Mouse (Mus musculus) retina, postnatal 7 days (tissue): ENCODE results near the gene Alk.
"Not testable (repeated sequence)": the region's sequence is repeated elsewhere in the genome, so short reads cannot be mapped to it uniquely, and the experiment has no call there.

ENCODE experiments used
- DNase-seq: peaks from one replicate; pipeline ENCODE4 v3.0.0-alpha.2; 2012; ENCODE audit warnings: low read depth, low spot score

Alk gene

GRCm38 (mm10) chr17:72527481-72527880 is 76.9 kb downstream of the Alk start:
- DNase-seq: no peak

GRCm38 (mm10) chr17:72526356-72526755 is 78.1 kb downstream of the Alk start:
- no peak for DNase-seq

GRCm38 (mm10) chr17:72524839-72525238 is 79.6 kb downstream of the Alk start:
- DNase-seq: no peak

DNA sequence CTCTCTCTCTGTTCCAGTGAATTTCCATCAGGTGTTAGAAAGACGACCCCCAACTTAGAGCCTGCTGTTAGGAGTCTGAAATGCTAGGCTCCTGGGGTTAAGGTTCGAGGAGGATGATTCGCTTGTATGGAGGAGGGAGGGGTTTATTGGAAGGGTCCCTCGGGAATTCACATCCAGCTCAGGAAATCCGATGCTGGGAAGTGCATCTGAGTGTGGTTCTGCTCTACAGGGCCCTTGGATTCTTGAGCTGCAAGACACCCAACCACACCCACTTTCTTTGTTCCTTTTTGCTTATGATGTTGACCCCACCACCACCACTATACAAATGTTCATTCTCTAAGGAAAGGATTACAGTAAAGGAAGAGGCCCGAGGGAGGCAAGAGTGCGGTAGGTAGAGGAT is 81.4 kb downstream of the Alk start:
- DNase-seq: no peak

- peak; percentile 27 for DNase-seq
Measured at GRCm38 (mm10) chr17:72522381-72522780, 82.0 kb downstream of the Alk start.

GRCm38 (mm10) chr17:72521353-72521752 is 83.1 kb downstream of the Alk start:
- no peak for DNase-seq

DNA sequence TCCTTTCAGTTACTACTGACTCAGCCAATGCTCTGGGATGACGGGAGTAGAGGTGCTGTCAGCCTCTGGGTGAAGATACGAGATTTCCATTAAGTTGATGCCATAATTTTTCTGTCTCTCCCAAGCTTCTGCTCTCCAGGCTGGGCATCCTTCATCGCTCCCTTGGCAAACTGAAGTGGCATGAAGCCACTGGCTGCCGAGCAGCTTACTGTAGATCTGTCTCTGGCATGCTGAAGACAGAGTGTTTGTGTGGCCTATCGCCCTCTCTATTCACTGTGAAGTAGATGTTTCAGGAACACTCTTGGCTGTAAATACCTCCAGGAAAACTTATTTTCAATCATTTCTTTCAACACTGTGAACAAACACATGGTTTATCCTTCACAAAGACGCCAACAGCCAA is 93.7 kb downstream of the Alk start:
- DNase-seq: no peak

- DNase-seq: no peak
Measured at GRCm38 (mm10) chr17:72508678-72509394, 95.6 kb downstream of the Alk start.

GRCm38 (mm10) chr17:72505213-72505612 is 99.2 kb downstream of the Alk start:
- no peak for DNase-seq

DNA sequence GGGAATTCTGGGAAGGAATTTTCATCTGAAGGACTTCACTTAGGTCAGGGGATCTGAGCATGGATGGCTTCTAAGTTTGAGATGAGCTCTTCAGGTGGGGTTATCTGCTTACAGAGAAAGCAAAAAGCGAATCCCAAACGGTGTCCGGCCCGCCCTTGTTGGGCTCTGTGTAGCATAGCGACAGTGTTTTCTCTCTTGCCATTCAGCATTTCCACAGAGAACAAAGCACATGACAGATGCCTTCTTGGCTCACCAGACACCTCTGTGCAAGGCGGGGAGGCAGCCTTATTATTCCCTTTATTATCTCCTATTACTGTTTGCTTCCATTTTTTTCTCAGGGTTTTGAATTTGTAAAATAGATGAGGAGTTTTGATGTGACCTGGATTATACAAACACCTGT is 99.8 kb downstream of the Alk start:
- no peak for DNase-seq

DNA sequence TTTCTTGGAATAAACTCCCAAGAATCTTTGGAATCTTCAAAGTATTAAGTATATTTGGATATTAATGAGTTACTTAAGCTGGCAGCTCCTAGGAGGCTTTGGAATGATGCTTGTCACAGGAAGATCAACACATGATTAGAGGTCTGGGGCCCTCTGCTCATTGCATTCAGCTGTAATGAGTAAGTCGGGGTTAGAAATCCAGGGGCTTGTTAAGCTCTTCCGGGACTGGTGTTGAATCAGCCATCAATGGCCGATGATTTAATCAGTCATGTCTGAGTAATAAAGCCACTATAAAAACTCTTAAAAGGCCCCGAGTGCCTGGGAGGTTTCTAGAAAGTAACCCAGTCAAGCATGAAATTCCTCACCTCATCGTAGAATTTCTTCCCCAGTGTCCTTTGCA is 109.0 kb downstream of the Alk start:
- DNase-seq: no peak

GRCm38 (mm10) chr17:72485623-72486022 is 118.8 kb downstream of the Alk start:
- DNase-seq: no peak

- not testable (repeated sequence) for DNase-seq
Measured at GRCm38 (mm10) chr17:72479260-72479659, 125.2 kb downstream of the Alk start.

GRCm38 (mm10) chr17:72477889-72478405 is 126.5 kb downstream of the Alk start:
- DNase-seq: no peak

DNA sequence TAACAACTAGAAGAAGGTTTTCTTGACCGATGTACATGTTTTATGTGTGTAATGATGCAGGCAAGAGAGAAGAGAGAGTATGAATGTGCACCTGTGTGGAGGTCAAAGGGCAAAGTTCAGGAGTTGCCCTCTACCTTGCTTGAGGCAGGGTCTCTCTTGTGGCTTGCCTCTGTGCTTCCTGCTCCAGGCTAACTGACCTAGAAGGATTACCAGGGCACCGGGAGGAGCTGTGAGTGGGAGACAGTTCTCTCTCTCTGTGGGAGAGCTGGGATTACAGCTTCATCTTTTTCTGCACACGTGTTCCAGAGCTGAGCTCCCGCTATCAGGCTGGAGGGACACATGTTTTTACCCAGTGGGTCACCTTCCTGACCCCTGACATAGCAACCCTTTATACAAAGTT is 127.5 kb downstream of the Alk start:
- no peak for DNase-seq

DNA sequence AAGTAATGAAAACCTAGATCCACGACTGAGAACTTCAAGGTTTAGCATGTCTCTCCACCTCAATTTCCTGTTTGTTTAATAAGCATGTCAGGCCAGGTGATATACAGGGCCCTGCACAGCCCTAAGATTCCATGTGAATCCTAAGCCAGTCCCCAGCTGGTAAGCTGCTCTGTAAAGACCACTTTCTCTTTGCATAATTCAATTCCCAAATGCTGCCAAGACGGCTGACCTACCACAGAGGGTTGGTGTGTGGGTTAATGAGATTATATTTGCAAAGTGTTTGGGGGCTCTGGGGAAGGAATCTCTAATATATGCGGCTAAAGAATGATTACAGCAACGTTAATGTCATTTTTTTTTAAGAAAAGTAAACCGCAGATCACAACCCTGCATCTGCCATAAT is 130.3 kb downstream of the Alk start:
- no peak for DNase-seq

DNA sequence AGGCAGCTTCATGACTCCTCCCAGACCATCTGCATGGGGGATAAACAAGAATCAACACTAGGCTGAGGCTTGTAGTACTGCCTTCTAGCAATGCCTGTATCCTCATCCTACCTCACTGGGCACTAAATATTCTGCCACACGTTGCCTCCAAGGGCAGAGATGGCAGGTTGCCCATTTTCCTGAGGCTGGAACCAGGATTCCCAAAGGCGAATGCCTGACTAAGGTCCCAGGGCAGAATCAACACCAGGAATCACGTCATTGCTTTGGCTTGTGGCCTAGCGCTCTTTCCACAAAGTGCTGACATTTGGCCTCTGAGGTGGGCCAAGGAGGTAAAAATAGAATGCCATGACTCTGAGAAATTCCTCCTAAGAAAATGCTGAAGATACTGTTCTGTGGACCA is 155.9 kb downstream of the Alk start:
- no peak for DNase-seq

DNA sequence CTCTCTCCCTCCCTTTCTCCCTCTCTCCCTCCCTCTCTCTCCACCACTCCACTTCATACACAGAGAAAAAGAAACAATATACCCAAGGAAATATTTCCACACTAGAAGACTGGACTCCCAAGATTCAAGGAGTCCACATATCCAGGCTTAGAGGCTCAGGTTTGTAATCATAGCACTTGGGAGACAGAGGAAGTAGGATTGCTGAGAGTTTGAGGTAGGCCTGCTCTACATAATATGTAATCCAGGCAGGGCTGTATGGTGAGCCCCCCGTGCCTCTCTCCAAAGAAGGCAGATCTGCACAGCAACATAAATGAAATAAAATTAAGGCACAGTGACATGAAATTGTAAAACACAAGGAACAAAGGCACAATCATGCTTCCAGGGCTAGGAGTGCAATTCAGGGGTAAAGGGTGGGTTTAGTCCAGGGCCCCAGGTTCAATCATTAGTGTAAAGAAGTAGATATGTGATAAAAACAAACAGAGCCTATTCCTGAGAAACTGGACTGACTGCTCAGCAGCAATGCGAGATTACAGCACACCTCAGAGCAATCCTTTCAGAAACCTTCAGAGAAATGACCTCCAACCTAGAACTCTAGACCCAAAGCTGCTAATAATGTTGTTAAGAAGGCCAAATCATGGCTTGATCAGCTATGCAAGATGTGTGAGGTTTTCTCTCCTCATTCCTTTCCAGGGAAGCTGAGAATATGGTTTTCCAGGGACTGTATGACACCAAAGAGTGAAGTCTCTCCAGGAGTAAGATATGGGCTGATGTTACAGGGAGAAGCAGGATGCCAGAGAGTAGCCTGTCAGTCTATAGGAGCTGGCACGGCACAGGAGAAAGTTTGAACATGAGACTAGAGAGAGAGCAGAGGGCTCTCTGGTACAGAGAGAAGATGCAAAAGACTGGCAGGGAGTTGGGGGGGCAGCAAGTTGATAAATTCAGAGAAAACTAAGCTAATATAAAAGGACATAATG is 158.9 kb downstream of the Alk start:
- DNase-seq: no peak

DNA sequence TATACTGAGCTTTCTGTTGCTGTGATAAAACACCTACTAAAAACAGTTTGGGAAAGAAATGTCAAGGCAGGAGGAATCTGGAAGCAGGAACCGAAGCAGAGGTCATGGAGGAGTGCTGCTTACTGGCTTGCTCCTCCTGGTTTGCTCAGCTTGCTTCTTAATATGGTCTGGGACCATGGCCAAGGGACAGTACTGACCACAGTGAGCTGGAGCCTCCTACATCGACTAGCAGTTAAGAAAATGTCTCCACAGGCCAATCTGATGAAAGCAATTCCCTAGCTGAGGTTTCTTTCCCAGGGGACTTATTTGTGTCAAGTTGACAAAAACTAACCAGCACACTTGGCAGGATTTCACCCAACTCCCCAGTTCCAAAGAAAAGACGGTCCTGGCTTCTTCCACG is 187.0 kb downstream of the Alk start:
- DNase-seq: no peak

- DNase-seq: no peak
Measured at GRCm38 (mm10) chr17:72414676-72415075, 189.8 kb downstream of the Alk start.

GRCm38 (mm10) chr17:72404813-72405212 is 199.6 kb downstream of the Alk start:
- DNase-seq: no peak

DNA sequence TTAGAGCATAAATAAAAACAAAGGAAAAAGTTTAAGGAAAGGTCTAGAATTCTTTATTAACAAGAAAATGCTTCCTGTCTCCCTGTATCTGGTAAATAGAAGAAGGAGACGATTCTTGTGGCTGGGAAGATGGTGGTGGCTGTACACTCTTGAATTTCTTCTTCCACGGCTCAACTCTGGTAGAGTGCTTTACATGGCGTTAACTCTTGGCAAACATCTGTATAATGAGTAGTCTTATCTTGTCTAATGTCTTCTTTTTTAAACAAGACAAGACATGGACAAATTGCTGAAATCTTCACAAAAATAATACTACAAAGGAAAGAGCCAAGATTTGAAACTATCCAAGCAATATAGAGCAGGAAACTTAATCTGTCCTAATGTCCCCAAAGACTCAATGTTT is 202.6 kb downstream of the Alk start:
- DNase-seq: no peak

DNA sequence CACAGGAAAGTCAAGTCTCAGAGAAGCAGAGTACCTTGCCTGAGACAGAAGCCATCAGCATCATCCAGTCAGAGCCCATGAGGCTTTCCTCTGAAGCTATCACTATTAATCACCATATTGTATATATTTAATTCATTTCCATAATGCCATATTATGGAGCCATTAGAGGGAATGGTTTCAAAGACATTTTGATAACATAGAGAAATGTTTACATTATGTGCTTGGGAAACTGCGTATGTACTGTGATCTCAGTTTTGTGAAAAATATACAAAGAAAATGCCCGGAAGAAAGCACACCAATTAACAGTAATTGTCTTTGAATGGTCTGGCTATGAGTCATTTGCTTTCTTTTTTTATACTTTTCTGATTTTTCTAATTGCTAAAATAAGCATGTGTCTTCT is 203.1 kb downstream of the Alk start:
- no peak for DNase-seq
